Mouse (Mus musculus): Measurements from ENCODE around the gene Dexi. TPM values are rescaled to one million over a fixed set of nuclear protein-coding genes. Genes with fewer than 3 reads are reported as not detected.

Gene Dexi
- polyA plus RNA-seq, 1 experiment, result 65.7 TPM

DNA sequence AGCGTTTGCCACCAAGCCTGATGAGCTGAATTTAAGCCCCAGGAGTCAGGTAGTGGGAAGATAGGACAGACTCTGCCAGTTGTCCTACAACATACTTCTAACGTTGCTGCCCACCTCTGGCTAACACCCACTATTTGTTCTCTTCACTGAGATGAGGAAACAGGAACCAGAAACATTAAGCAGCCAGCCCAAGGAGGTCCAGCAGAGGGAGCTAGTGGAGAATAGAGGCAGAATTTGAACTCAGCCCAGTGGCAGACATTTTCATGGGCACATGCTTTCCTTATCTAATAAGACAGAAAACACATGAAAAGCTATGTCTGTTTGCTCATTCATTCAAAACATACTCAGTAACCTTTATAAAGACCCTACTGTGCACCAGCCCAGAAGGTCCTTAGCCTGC lies 39.8 kb downstream of the Dexi start:
- DNase-seq (ENCODE audit: extremely low spot score in 1 of 2, low spot score in 1 of 2), result no peak

DNA sequence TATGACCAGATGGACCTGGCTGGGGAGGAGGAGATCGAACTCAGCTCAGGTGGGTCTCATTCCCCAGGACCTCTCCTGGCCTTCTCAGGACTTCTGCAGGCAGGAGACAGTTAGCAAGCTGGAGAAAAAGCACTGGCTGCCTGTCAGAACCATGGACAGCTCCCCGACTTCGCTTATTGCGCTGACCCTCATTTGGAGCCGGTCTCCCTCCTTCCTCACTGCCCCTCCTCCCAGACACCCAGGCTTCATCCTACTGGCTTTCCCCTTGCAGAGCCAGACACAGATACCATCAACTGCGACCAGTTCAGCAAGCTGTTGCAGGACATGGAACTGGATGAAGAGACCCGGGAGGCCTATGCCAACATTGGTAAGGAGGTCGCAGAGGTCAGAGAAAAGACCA lies 41.0 kb downstream of the Dexi start:
- DNase-seq (ENCODE audit: extremely low spot score in 1 of 2, low spot score in 1 of 2), result no peak

DNA sequence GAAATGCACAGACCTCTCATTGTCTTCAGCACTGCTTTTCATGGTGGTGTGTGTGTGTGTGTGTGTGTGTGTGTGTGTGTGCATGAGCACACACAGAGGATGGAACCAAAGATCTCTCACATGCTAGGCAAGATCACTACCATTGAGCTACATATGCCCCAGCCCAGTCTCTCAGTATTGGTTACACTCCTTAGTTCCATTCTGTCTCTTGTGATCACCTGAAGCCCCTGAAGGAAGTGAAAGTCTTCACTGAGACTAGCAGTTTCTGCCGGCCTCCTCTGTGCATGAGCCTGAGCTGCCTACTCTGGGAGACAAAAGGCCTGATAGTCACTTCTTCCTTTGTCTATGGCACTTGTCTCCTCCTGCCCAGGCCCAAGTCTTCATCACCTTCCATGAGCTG lies 43.7 kb downstream of the Dexi start:
- no peak for DNase-seq (ENCODE audit: extremely low spot score in 1 of 2, low spot score in 1 of 2)

DNA sequence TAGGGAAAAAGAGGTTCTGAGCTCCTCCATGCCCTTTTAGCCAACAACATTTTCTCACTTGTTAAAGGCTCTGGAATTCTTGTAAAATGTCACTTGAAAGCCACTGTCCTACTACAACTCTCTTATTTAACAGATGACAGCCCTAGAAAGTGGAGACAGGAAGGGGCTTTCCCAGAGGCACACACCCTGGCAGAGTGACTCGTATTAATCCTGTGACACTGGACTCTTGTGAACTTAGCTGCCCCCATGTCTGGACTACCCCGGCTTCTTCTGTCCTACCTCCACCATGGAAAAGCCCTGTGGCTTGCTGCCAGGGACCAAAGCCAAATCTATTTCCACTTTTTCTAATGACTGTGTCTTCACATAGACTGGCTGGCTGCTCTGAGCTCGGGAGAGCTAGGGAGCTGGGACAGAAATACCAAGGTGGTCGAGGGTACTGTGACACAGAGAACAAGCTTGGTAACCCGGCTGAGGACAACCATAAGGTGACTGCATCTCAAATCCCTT lies 44.7 kb downstream of the Dexi start:
- DNase-seq (ENCODE audit: extremely low spot score in 1 of 2, low spot score in 1 of 2), result no peak

DNA sequence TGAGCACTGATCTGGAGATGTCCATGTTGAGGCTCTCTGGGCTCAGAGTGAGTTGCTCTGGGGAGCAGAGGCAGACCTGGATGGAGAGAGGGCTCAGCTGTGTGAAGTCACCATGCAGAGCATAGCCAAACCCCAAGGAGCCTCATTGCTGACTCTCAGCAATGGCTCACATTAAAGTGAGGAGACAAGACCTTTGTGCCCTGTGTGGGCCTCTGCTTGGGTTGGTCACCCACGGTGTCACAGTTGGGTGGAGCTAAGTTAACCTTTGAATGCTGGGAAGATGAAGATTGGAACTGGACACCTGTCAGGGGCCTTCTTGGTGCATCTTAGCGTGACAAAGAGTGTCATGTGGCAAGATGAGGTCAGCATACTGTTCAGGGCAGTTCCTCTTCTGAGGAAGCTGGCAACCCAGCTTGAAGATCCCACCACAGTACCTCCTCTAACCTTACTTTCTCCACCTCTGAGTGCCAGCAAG lies 47.0 kb downstream of the Dexi start:
- DNase-seq (ENCODE audit: extremely low spot score in 1 of 2, low spot score in 1 of 2), result no peak

DNA sequence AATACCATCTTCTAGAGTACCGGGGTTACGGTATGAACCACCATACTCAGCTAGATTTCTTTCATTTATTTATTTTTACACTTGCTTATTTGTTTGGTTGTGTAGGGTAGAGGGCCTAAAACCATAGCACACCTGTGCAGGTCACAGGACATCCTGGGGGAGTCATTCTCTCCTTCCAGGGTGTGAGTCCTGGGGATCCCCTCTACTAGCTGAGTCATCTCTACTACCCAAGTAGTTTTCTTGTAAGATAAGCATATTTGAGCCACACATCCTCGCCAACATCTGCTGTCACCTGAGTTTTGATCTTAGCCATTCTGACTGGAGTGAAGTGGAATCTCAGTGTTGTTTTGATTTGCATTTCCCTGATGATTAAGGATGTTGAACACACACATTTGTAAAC lies 50.3 kb downstream of the Dexi start:
- DNase-seq (ENCODE audit: extremely low spot score in 1 of 2, low spot score in 1 of 2), result no peak

DNA sequence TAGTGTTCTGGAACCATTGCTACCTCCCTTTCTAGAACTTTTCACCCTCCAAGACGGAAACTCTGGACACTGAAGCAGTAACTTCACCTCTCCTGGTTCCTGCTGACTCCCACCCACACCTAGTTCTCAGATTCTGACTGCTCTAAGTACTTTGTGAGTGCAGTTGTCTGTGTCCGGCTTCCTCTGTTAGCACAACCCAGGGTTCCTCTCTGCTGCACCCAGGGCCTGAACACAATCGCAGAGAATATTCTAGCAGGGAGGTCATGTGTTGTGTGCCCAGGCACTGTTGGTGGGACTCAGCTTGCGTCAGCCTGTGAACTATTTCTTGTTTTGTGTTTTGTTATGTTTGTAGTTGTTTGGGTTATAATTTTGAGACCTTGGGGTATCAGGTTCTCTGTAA lies 51.1 kb downstream of the Dexi start:
- DNase-seq (ENCODE audit: extremely low spot score in 1 of 2, low spot score in 1 of 2), result no peak

DNA sequence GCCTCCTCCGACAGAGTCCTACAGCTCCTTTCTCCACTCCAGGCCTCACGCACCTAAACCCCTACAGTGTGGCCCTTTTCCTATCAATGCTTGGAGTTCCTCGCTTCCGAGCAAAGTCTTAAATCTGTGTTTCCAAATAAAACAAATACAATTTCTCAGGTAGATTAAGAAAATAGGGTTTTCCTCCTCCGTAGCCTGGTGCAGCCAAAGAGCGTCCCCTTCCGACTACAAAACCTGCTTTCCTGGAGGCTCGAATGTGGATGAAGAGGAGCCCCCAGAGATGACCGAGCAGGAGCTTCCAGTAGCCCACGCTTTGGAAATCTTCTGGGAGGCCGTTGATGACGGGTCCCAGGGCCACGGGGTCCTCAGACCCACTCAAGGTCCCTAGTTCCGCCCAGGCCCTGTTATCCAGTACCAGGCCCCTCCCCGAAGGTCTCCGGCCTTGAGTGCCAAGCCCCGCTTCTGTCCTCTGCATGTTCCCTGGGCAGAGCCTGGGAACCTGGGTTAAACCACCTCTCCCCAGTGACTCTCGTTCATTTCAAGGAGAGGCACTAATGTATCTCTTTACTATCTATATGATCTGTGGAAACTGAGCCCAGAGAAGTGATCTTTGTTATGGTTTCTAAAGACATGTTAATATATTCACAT lies 52.2 kb downstream of the Dexi start:
- DNase-seq (ENCODE audit: extremely low spot score in 1 of 2, low spot score in 1 of 2), result no peak

DNA sequence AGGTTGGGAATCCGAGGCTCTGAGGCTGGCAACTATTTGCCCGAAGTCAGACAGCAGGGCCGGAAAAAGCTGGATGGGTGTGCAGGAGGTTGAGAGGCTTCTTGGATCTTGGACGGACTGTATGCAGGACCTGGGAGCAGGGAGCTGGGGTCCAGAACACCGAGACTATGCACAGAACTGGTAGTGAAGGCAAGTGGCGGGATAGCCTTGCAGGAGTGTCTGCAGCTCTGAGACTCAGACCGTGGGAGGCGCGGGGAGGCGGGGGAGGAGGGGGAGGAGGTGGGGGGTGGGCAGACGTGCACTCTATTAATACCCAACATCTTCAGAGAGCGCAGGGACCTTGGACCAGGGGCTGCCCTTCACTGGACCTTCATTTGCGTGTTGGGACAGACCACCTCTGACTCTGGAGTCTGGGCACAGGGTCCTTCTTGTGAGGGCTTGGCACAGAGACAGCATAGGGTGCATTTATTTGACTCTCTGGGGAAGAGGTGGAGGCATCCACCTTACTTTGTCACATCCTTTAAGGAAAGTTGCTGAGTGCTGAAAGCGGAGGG lies 52.9 kb downstream of the Dexi start:
- DNase-seq (ENCODE audit: extremely low spot score in 1 of 2, low spot score in 1 of 2), result no peak

DNA sequence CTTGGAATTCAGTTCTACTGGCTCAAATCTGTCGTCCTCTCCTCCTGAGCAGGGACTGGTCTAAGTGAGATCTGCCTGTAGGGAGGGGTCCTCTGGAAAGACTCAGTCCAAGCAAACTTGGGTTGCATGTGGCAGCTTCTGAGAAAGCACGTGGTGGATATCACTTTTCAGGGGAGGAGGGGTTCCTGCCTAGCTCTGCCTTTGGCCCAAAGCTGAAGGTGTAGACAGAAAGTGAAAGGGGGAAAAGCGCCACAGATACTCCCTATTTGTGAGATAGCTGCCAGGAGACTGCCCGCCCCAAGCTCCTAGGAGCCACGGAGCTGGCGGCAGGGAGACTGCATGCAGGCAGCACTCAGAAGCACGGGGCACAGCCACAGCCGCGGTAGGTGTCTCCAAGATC lies 53.4 kb downstream of the Dexi start:
- no peak for DNase-seq (ENCODE audit: extremely low spot score in 1 of 2, low spot score in 1 of 2)

DNA sequence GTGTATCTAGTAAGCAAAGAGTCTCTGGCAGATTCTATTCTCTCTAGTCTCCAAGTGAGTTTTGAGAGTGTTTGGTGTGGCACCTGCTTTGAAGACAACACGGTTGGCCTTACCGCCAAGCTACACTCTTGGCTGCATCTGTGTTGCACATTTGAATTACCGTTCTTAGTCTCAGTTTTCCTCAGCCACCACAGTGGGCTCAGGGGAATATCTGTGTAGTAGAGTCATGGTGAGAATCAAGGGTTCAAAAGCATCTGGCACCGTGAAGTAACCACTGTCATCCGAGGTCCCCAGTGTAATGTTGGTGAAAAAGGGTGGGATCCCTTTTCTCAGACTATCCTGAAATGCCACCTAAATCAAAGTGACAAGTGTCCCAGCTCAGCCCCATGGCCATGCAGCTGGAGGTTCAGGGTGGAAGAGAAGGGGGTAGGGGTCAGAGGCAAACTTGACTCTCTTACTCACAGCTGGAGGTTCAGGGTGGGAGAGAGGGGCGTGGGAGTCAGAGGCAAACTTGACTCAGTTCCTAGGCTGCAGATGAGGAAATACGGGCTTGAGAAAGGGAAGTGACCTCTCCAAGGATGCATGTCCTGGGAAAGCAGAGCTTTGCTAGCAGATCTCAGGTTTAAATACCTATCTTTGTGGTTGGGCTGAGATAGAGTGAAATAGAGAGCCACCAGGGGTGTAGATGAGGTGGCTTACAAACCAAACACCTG lies 53.9 kb downstream of the Dexi start:
- DNase-seq (ENCODE audit: extremely low spot score in 1 of 2, low spot score in 1 of 2), result no peak

DNA sequence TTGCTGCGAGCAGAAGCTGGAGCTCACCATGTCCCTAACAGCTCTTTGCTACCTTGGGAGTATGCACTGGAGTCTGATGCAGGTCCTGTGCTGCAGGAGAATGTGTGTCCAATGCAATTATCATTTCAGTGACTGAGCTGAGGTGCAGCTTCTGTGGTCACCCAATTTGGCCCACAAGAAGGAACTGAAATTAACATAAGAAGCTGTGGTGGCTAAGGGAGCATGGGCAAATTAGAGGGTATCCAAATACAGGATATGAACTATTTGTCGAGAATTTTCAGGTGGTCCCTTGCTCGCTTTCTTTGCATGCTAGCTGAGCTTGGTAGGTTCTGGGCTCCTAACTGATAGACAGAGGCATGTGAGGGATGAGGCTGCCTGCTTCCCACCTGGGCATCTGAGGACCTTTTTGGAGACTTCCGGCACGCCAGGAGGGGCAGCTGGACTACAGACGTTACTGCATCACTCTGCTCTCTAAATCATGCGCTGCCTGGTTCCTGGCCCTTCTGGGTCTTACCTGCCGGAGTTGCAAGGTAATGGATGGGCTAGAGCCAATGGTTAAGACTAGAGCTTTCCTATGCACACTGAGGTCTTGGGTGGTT lies 54.9 kb downstream of the Dexi start:
- DNase-seq (ENCODE audit: extremely low spot score in 1 of 2, low spot score in 1 of 2), result no peak

DNA sequence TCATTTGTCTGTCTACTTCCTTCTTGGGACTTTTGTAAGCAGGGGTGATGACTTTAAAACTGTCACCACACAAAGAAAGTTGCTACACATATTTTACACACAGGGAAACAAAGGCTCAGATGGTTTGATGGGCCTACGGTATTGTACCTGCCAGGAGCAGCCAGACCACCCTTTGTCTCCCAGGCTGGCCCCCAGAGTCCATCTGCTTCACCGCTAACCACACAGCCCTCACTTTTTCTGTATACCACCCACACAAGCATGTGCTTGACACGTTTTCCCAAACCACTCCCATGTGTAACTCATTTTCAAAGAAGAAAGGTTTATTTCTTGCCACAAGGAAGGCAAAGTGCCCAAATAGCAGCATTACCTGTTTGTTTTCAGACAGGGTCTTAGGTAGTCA lies 55.9 kb downstream of the Dexi start:
- DNase-seq (ENCODE audit: extremely low spot score in 1 of 2, low spot score in 1 of 2), result no peak

DNA sequence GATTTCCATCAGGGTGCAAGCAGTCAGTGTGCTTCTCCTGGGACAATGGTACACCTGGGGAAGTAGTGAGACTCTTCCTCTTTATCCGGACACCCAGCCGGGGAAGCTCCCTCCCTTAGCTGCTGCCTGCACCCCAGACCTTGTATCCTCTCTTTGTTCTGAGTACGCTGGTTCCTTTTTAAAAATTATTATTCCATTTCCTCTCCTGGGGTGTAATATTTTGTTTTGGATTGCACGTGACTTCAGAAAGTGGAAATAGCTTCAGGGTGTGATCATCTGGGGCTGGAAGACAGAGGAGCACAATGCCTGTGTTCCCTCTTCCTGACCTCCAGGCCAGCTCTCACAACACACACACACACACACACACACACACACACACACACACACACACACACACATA lies 60.5 kb downstream of the Dexi start:
- no peak for DNase-seq (ENCODE audit: extremely low spot score in 1 of 2, low spot score in 1 of 2)

DNA sequence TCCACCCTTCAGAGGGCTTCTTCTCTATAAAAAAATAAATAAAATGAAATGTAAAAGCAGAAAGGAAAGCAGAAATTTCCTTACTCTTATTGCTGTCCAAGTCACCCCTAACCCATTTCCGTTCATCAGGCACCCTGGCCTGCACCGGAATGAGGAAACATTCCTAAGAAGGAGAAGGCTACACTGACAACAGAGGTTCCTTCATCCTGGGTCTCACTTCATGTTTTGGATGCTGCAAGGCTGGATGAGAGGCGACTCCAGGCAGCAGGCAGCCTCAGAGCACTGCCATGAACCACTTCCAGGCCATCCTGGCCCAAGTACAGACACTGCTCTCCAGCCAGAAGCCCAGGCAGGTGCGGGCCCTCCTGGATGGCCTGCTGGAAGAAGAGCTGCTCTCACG lies 63.0 kb downstream of the Dexi start, which contains the start of gene Ciita:
Gene Ciita, plus strand, starts transcription at position 203 of the 400 bp plus-strand sequence.
- DNase-seq (ENCODE audit: extremely low spot score in 1 of 2, low spot score in 1 of 2), result no peak

DNA sequence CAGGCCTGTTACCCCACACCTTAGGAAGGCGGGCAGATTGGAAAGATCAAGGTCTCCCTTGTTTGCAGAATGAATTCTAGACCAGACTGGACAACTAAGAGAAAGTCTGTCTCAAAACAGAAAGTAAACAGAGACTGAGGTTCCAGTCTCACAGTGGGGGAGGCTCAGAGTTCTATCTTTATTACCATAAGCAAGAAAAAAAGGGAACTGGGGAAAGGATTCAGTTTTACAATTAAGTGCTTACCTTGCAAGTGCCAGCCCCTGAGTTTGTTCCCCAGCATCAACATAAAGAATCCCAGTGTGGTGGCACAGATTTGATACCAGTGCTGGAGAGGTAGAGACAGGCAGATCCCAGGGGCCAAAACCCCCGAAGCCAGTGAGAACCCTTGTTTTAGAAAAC lies 66.9 kb downstream of the Dexi start:
- no peak for DNase-seq (ENCODE audit: extremely low spot score in 1 of 2, low spot score in 1 of 2)

DNA sequence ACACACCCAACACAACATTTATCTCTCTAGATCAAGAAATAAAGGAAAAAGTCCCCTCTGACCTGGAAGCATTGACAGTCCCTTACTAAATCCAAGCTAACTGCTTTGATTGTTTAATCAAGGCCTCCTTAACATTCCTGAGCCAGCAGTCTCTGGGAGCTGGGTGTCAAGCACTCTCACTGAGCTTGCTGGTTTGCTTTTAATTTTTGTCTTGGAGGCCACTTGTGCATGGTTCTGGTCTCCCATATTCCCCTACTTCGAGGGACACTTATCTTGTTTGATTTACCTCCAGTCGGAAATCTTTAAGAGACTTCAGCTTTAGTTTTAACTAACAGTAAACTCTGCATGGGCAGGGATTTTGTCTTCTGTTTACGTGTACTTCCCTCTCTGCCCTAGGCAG lies 67.9 kb downstream of the Dexi start:
- no peak for DNase-seq (ENCODE audit: extremely low spot score in 1 of 2, low spot score in 1 of 2)

DNA sequence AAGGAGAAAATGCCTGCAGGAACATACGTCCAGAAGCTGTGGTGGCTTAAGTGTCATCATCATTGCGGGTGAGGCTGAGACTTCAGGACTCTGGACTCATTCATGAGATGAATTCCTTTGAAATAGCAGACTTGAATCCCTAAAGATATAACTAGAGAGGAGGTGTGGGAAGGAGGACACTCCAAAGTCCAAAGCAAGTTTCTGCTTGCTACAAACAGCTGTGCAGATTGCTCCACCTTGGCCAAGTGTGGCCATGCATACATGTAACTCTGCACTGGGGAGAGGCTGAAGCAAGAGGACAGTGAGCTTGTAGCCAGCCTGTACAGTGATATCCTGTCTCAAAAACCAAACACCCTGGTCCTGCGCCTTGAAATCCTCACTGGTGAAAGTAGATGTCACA lies 70.9 kb downstream of the Dexi start:
- no peak for DNase-seq (ENCODE audit: extremely low spot score in 1 of 2, low spot score in 1 of 2)

DNA sequence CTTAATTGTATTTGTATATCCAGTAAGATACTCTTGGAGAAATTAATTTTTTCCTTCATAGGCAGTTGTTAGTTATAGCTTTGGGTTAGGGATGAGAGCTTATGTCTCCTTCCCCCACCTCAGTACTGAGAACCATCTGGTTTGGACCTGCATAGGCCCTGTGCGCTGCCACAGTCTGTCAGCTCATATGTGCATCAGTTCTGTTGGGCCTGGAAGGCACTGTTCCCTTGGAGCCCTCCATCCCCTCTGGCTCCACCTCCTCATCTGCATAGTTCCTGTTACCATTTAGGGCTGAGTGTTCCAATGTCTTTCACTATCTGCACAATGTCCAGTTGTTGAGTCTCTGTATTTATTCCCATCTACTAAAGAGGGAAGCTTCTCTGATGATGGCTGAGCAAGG lies 74.7 kb downstream of the Dexi start:
- no peak for DNase-seq (ENCODE audit: extremely low spot score in 1 of 2, low spot score in 1 of 2)

DNA sequence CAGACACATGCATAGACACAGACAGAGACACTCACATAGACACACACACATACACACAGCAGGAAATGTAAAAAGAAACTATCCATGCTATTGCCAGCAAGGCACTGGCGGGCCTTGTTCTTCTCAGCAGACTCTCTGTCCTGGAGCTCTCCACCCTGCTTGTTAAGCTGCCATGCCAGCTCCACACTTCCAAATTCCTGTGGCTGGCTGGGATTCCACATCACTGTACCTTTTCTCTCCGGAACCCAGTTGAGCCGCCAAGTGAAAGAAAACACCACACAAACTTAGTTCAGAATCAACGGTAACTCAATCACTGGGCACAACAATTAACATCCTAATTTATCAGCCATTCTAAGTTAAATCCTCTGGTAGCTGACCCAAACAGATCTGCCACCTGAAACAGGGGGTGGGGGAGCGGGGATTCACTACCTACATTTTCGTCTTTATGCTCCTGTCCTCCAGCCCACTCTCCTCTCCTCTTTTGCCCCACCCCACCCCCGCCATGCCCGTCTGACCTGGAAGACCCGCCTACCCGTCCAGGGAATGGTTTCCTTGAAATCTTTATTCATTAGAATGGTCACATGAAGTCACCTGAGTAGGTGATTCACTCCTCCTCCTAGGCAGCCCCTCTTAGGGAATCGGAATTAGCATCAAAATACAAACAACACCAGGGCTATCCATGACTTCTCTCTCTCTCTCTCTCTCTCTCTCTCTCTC lies 75.3 kb downstream of the Dexi start:
- no peak for DNase-seq (ENCODE audit: extremely low spot score in 1 of 2, low spot score in 1 of 2)
